Mouse (Mus musculus) embryo, embryonic 10 days (tissue): ENCODE measurements around the gene Slco1a4.
"Not testable (repeated sequence)": the region's sequence is repeated elsewhere in the genome, so short reads cannot be mapped to it uniquely, and the experiment has no call there.

Experiments used
- DNase-seq: peaks from one replicate; pipeline ENCODE4 v3.0.0-alpha.2; 2015; ENCODE audit warnings: low spot score

Slco1a4 gene

GRCm38 (mm10) chr6:141856085-141856484 lies at the start of gene Slco1a4:
TSS of gene Slco1a4 (minus strand) at chr6:141856199.
- DNase-seq, result no peak

GRCm38 (mm10) chr6:141898197-141898596 lies 42.2 kb upstream of the Slco1a4 start:
- DNase-seq, result no peak

- no peak for DNase-seq
Measured at GRCm38 (mm10) chr6:141889723-141890122, 33.7 kb upstream of the Slco1a4 start.

- DNase-seq, result no peak
Measured at GRCm38 (mm10) chr6:141888248-141888647, 32.2 kb upstream of the Slco1a4 start.

- DNase-seq, result no peak
Measured at GRCm38 (mm10) chr6:141882581-141882980, 26.6 kb upstream of the Slco1a4 start.

- not testable (repeated sequence) for DNase-seq
Measured at GRCm38 (mm10) chr6:141875742-141876141, 19.7 kb upstream of the Slco1a4 start.

- DNase-seq, result no peak
Measured at GRCm38 (mm10) chr6:141871711-141872110, 15.7 kb upstream of the Slco1a4 start.

- DNase-seq, result no peak
Measured at GRCm38 (mm10) chr6:141868735-141869134, 12.7 kb upstream of the Slco1a4 start.

- no peak for DNase-seq
Measured at GRCm38 (mm10) chr6:141866026-141866425, 10.0 kb upstream of the Slco1a4 start.

- no peak for DNase-seq
Measured at GRCm38 (mm10) chr6:141857735-141858531, 1.9 kb upstream of the Slco1a4 start.

GRCm38 (mm10) chr6:141853616-141854015 lies 2.4 kb downstream of the Slco1a4 start:
- no peak for DNase-seq

- DNase-seq, result no peak
Measured at GRCm38 (mm10) chr6:141849051-141849450, 6.9 kb downstream of the Slco1a4 start.

- peak; percentile 84 for DNase-seq
Measured at GRCm38 (mm10) chr6:141797837-141798236, 58.2 kb downstream of the Slco1a4 start.

- no peak for DNase-seq
Measured at GRCm38 (mm10) chr6:141774476-141774875, 81.5 kb downstream of the Slco1a4 start.

GRCm38 (mm10) chr6:141773710-141774109 lies 82.3 kb downstream of the Slco1a4 start, which contains the start of gene Gm5724:
TSS of gene Gm5724 (minus strand) at chr6:141773810.
- no peak for DNase-seq
